Mouse (Mus musculus) G1E (cell line): ENCODE measurements around the gene Slc1a5.

Experiments
- CTCF ChIP-seq: IDR thresholded peaks from 2 replicates; pipeline ENCODE4 v1.5.1; 2012; ENCODE audit warnings: low read depth, low read length, inconsistent platforms, mixed read lengths
- TAL1 ChIP-seq: conservative IDR thresholded peaks from 2 replicates; pipeline ENCODE4 v1.6.1; 2012; ENCODE audit warnings: low read depth, low read length, inconsistent platforms, mixed read lengths

DNA sequence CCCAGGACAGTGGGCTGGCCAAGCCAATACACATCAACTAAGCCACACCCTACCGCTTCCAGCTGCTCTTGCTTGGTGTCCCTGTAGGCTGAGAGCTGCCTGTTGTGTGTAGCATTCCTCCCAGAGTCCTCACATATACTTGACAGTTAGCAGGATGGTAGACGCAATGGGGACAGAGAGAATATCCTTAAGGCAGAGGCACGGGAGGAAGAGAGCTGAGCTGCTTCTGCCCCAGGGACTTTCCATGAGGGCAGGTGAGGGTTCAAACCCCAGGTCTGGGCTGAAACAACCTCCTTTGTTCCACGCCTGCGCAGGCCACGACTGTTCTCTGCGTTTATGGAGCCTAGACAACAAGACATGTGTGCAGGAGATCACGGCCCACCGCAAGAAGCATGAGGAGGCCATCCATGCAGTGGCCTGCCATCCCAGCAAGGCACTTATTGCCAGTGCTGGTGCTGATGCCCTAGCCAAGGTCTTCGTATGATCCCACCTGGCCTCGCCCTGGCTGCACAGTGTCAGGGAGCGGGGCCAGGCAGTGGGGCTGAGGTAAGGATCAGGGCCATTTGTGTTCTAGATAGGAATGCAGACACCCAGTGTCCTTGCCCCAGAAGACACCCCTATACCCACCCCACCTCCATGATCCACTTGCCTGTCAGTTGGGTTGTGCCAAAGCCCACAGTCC is 58.4 kb downstream of the Slc1a5 start:
- TF ChIP-seq CTCF (no peak), TAL1 (no peak)
